ENCODE assay signal across 10 mouse cellular contexts in the genomic region with DNA sequence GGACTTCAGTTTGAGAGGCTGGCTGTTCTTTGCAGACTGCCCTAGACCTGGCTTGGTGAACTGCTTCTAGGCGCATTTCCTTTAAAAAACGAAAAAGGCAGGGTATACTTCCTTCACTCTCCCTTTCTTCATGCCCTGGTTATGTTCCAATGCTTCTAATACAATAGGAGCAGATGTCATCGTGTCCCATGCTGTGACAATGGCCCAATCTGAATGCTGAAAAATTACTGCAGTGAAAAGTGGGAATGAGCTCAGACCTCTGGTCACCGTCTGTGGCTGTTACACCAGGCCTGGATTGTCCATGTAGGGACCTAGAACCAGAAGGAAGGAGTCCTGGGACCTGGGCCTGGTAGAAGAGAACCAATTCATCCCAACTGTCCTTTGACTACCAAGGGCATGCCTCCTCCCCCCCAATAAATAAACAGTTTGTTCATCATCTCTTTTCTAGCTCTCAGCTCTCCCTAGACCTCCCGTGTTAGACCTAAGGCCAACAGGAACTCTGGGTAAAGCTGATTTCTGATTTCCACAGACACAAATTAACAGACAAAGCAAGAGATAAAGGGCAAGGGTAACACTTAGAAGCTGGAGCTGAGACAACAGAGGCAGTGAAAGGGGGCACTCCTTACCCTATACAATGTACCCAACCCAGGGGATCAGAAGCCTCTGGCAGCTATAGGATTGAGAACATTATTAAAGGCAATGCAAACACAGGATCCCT. TPM values are rescaled to one million over a fixed set of nuclear protein-coding genes. Genes with fewer than 3 reads are reported as not detected.
DNase-seq lines count a peak whose midpoint lies in the region; ATAC-seq and TF ChIP-seq lines count a peak whose summit lies in the region.
"Had no signal": no experiment of that assay in that cellular context is flagged by ENCODE, and none has a peak within 500 bp of the region (broad histone marks: within the 10 kb centered on the region; RNA-seq: fewer than 3 reads in every experiment).

No protein-coding gene starts in this region.

- H3K9ac ChIP-seq in forebrain, embryonic 11.5 days (ENCODE audit: low read length) = no peak overlapping the region
- no peak overlapping the region for H3K9ac ChIP-seq in lung, postnatal 0 days (replicated peaks; ENCODE audit: low read depth)
- H3K9ac ChIP-seq in hindbrain, embryonic 16.5 days (ENCODE audit: low read depth, low read length) = no peak overlapping the region

- 84% methylated on average over 5 of the region's 5 CpGs for WGBS in forebrain, embryonic 10.5 days
- WGBS in forebrain, embryonic 11.5 days = 86% methylated on average over 5 of the region's 5 CpGs
- WGBS in lung, postnatal 0 days = 69% methylated on average over 5 of the region's 5 CpGs
- 68% methylated on average over 5 of the region's 5 CpGs for WGBS in hindbrain, embryonic 16.5 days
- WGBS in small intestine, adult 2 months = 77% methylated on average over 5 of the region's 5 CpGs

- no peak for TF ChIP-seq CTCF in lung, postnatal 0 days (IDR thresholded peaks at IDR 0.05)
- no peak for TF ChIP-seq CTCF in small intestine, adult 2 months (IDR thresholded peaks at IDR 0.05; ENCODE audit: extremely low read depth, insufficient read length, insufficient replicate concordance, low read depth, low read length)

- no peaks in the 10 kb centered on the region for H3K36me3 ChIP-seq in forebrain, embryonic 10.5 days (replicated peaks)
- H3K36me3 ChIP-seq in forebrain, embryonic 11.5 days (ENCODE audit: control insufficient read depth, insufficient read depth, low read length) = no peaks in the 10 kb centered on the region
- no peaks in the 10 kb centered on the region for H3K36me3 ChIP-seq in lung, postnatal 0 days (ENCODE audit: insufficient read depth, low read length)
- H3K36me3 ChIP-seq in hindbrain, embryonic 16.5 days (ENCODE audit: control insufficient read depth, insufficient read depth, low read length) = no peaks in the 10 kb centered on the region
- no peaks in the 10 kb centered on the region for H3K36me3 ChIP-seq in small intestine, adult 2 months (ENCODE audit: control insufficient read depth, insufficient read depth, low read length)

- TF ChIP-seq EP300 in lung, postnatal 0 days (IDR thresholded peaks at IDR 0.05) = no peak

- no peak overlapping the region for H3K4me3 ChIP-seq in forebrain, embryonic 10.5 days
- H3K4me3 ChIP-seq in forebrain, embryonic 11.5 days (ENCODE audit: low read depth, low read length) = no peak overlapping the region
- H3K4me3 ChIP-seq in lung, postnatal 0 days (ENCODE audit: low read depth, low read length) = no peak overlapping the region
- no peak overlapping the region for H3K4me3 ChIP-seq in hindbrain, embryonic 16.5 days (ENCODE audit: low read length)
- H3K4me3 ChIP-seq in small intestine, adult 2 months (ENCODE audit: low read depth, low read length) = no peak overlapping the region

- H3K4me2 ChIP-seq in forebrain, embryonic 11.5 days (ENCODE audit: low read depth, low read length, severe bottlenecking) = no peak overlapping the region
- no peak overlapping the region for H3K4me2 ChIP-seq in lung, postnatal 0 days (replicated peaks; ENCODE audit: low read depth, low read length)
- H3K4me2 ChIP-seq in hindbrain, embryonic 16.5 days (ENCODE audit: low read length) = no peak overlapping the region

- no peak for TF ChIP-seq POLR2A in small intestine, adult 2 months (IDR thresholded peaks at IDR 0.05; ENCODE audit: low read depth, low read length)

- DNase-seq in forebrain, embryonic 10.5 days (ENCODE audit: extremely low spot score, low spot score) = no peak
- DNase-seq in forebrain, embryonic 11.5 days (ENCODE audit: low spot score) = no peak
- DNase-seq in lung, postnatal 0 days (ENCODE audit: low spot score) = no peak
- DNase-seq in lung, postnatal 14 days = no peak
- no peak for DNase-seq in frontal cortex, postnatal 36 days (ENCODE audit: low spot score in 2 of 2)
- no peak for DNase-seq in spleen, postnatal 36 days (ENCODE audit: low spot score in 2 of 2)
- DNase-seq: adrenal gland, adult 2 months had no signal

- H3K9me3 ChIP-seq in forebrain, embryonic 10.5 days = no peaks in the 10 kb centered on the region
- H3K9me3 ChIP-seq in forebrain, embryonic 11.5 days (ENCODE audit: control insufficient read depth, low read length) = no peaks in the 10 kb centered on the region
- H3K9me3 ChIP-seq in lung, postnatal 0 days (ENCODE audit: low read length) = no peaks in the 10 kb centered on the region
- H3K9me3 ChIP-seq in hindbrain, embryonic 16.5 days (ENCODE audit: control insufficient read depth, low read length) = no peaks in the 10 kb centered on the region

- no peaks in the 10 kb centered on the region for H3K27me3 ChIP-seq in forebrain, embryonic 10.5 days (ENCODE audit: poor library complexity, severe bottlenecking)
- H3K27me3 ChIP-seq in forebrain, embryonic 11.5 days (ENCODE audit: control insufficient read depth, insufficient read depth, low read length) = no peaks in the 10 kb centered on the region
- no peaks in the 10 kb centered on the region for H3K27me3 ChIP-seq in lung, postnatal 0 days (replicated peaks; ENCODE audit: insufficient read depth, low read length)
- H3K27me3 ChIP-seq in hindbrain, embryonic 16.5 days (replicated peaks; ENCODE audit: control insufficient read depth, insufficient read depth, low read length) = no peaks in the 10 kb centered on the region
- H3K27me3 ChIP-seq in small intestine, adult 2 months (ENCODE audit: control insufficient read depth, insufficient read depth, low read length) = no peaks in the 10 kb centered on the region

- no peak for ATAC-seq in forebrain, embryonic 11.5 days (replicated peaks; ENCODE audit: low FRiP score)
- ATAC-seq in lung, postnatal 0 days = no peak
- no peak for ATAC-seq in hindbrain, embryonic 16.5 days

- H3K27ac ChIP-seq in forebrain, embryonic 10.5 days = peak overlapping the region; percentile 69
- H3K27ac ChIP-seq in forebrain, embryonic 11.5 days (ENCODE audit: low read depth, low read length) = no peak overlapping the region
- H3K27ac ChIP-seq in lung, postnatal 0 days (ENCODE audit: low read length) = peak overlapping the region; percentile 84
- peak overlapping the region; percentile 53 for H3K27ac ChIP-seq in hindbrain, embryonic 16.5 days (ENCODE audit: low read depth, low read length)
- H3K27ac ChIP-seq in small intestine, adult 2 months (ENCODE audit: insufficient read depth, low read depth, low read length) = peak overlapping the region; percentile 37; the same call in 1 of the 2 replicates

- H3K4me1 ChIP-seq in forebrain, embryonic 10.5 days = peaks cover 53% of the 10 kb centered on the region
- H3K4me1 ChIP-seq in forebrain, embryonic 11.5 days (replicated peaks; ENCODE audit: control insufficient read depth, insufficient read depth, low read length) = peaks cover 13% of the 10 kb centered on the region
- peaks cover 81% of the 10 kb centered on the region for H3K4me1 ChIP-seq in lung, postnatal 0 days (ENCODE audit: insufficient read depth, low read depth, low read length)
- peaks cover 40% of the 10 kb centered on the region for H3K4me1 ChIP-seq in hindbrain, embryonic 16.5 days (ENCODE audit: control insufficient read depth, insufficient read depth, low read depth, low read length)
- H3K4me1 ChIP-seq in small intestine, adult 2 months (ENCODE audit: control insufficient read depth, insufficient read depth, insufficient read length, low read length) = peaks cover 57% of the 10 kb centered on the region

RNA-seq across cellular contexts. Expression of a gene that starts 8.7 kb away (rescaled TPM):
- 0.21 TPM in 1 of 2 replicates, not detected in the other for polyA plus RNA-seq in forebrain, embryonic 10.5 days (2016; fragmentation: Nextera tagmentation; extraction: Ambion mirVana)
- not detected in 2 replicates for polyA plus RNA-seq in forebrain, embryonic 11.5 days (2014; fragmentation: Nextera tagmentation; extraction: Ambion mirVana)
- 0.18 and 0.27 TPM in 2 replicates for polyA plus RNA-seq in lung, postnatal 0 days (2015; fragmentation: Nextera tagmentation; extraction: Ambion mirVana)
- not detected in 2 replicates for polyA plus RNA-seq in hindbrain, embryonic 16.5 days (2015; fragmentation: Nextera tagmentation; extraction: Ambion mirVana)
- not detected in 2 replicates for polyA plus RNA-seq in small intestine, adult 2 months (2012; rRNA removed)
- polyA plus RNA-seq: adrenal gland, adult 2 months; testis, adult 2 months had no signal

RNA-seq across cellular contexts. Expression of a gene that starts 30.8 kb away (rescaled TPM):
- 23.1 and 23.8 TPM in 2 replicates for polyA plus RNA-seq in forebrain, embryonic 10.5 days (2016; fragmentation: Nextera tagmentation; extraction: Ambion mirVana)
- 26.6 and 28.1 TPM in 2 replicates for polyA plus RNA-seq in forebrain, embryonic 11.5 days (2014; fragmentation: Nextera tagmentation; extraction: Ambion mirVana)
- 78.2 and 89.0 TPM in 2 replicates for polyA plus RNA-seq in lung, postnatal 0 days (2015; fragmentation: Nextera tagmentation; extraction: Ambion mirVana)
- polyA plus RNA-seq in hindbrain, embryonic 16.5 days (2015; fragmentation: Nextera tagmentation; extraction: Ambion mirVana) = 22.1 and 23.9 TPM in 2 replicates
- polyA plus RNA-seq in small intestine, adult 2 months (2012; rRNA removed) = 22.2 and 55.1 TPM in 2 replicates
